Mouse (Mus musculus): ENCODE data around the gene Tbc1d9. TPM values are rescaled to one million over a fixed set of nuclear protein-coding genes. Genes with fewer than 3 reads are reported as not detected.

Gene Tbc1d9
- total RNA-seq, 2 experiments from 2014 or later, result 3.0 to 4.0 TPM

Other genes starting within 250 kb of the Tbc1d9 start
- gene Gm10645, start 818 bp downstream of the Tbc1d9 start, total RNA-seq (2021), result not detected
- gene Ucp1, start 125.0 kb downstream of the Tbc1d9 start, total RNA-seq (2021), result 100 to 1,000 TPM in 1 of 2 experiments, 1 to 10 TPM in 1; 1.1 to 108 TPM
- 1 to 10 TPM; 8.4 to 8.9 TPM for gene Elmod2, start 167.1 kb downstream of the Tbc1d9 start, total RNA-seq (2021)
- gene Mgat4d, start 183.1 kb downstream of the Tbc1d9 start, total RNA-seq (2021), result not detected
- gene Clgn, start 224.5 kb downstream of the Tbc1d9 start, total RNA-seq (2021), result not detected

Data from heart, adult 18-20 months (tissue).